Comparison of ENCODE assay signal across 8 mouse cellular contexts in the genomic region with DNA sequence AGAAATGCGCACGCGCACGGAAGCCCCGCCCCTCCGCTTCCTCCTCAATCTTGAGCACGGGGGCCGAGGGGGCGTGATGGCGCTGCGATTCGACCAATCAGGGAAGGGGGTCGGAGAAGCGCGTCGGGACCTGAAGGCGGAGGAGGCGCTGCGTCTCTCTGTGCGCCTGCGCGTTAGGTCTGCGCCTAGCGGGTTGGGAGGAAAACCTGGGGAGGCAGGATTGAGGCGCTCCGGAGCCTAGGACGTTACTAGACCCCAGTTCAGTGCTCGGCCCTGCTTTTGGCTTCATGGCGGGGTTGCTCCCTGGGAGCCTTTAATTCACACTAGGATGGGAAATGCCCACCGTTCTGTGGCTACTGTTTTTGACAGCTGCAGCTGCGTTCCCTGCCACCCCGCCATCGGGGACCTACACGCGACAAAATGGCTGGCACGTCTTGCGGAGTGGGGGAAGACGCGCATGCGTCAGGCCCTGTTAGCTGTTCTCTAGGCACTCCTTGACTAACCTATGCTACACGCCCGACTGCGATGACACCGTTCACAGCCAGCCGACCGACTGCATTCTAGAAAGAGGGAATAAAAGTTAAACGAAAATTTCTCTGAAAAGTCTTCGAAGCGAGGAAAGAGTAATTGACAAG. TPM values are rescaled to one million over a fixed set of nuclear protein-coding genes. Genes with fewer than 3 reads are reported as not detected.
A peak's percentile ranks its signal among the peaks of the same experiment; 100 is the strongest.
DNase-seq lines count a peak whose midpoint lies in the region; ATAC-seq lines count a peak whose summit lies in the region.

No protein-coding gene starts in this region.

- under 1% methylated on average over 49 of the region's 49 CpGs for WGBS in heart, embryonic 14.5 days
- WGBS in liver, embryonic 13.5 days (ENCODE audit: insufficient replicate concordance) = under 1% methylated on average over 49 of the region's 49 CpGs
- WGBS in stomach, embryonic 16.5 days = under 1% methylated on average over 49 of the region's 49 CpGs

- no peaks in the 10 kb centered on the region for H3K9me3 ChIP-seq in heart, embryonic 14.5 days (ENCODE audit: control insufficient read depth, low read length)
- no peaks in the 10 kb centered on the region for H3K9me3 ChIP-seq in liver, embryonic 13.5 days (replicated peaks)
- H3K9me3 ChIP-seq in stomach, embryonic 16.5 days (replicated peaks; ENCODE audit: control insufficient read depth, low read length) = no peaks in the 10 kb centered on the region

- peak overlapping the region; percentile 86 for H3K4me3 ChIP-seq in heart, embryonic 14.5 days (ENCODE audit: control insufficient read depth in 1 of 2, insufficient read depth in 1 of 2, low read depth in 1 of 2, low read length in 2 of 2)
- peak overlapping the region; percentile 85 for H3K4me3 ChIP-seq in liver, embryonic 13.5 days (replicated peaks)
- H3K4me3 ChIP-seq in stomach, embryonic 16.5 days (replicated peaks; ENCODE audit: low read length) = peak overlapping the region; percentile 72

- H3K4me1 ChIP-seq in heart, embryonic 14.5 days (ENCODE audit: control insufficient read depth in 2 of 2, insufficient read depth in 2 of 2, low read length in 2 of 2) = peaks cover 0 to 10% of the 10 kb centered on the region in 2 experiments
- peaks cover 42% of the 10 kb centered on the region for H3K4me1 ChIP-seq in liver, embryonic 13.5 days (replicated peaks)
- H3K4me1 ChIP-seq in stomach, embryonic 16.5 days (ENCODE audit: control insufficient read depth, insufficient read depth, low read length) = peaks cover 6% of the 10 kb centered on the region; the same call in 1 of the 2 replicates

- ATAC-seq in CD4-positive, CD25-positive, alpha-beta regulatory T cell, adult 4 months = peak; percentile 85
- peak; percentile 95 for ATAC-seq in heart, embryonic 14.5 days (ENCODE audit: insufficient number of reproducible peaks, insufficient read depth, low FRiP score, low read depth)
- peak; percentile 95 for ATAC-seq in liver, embryonic 13.5 days (ENCODE audit: low read depth)
- peak; percentile 96 for ATAC-seq in stomach, embryonic 16.5 days (ENCODE audit: insufficient read depth, low FRiP score)

- peak overlapping the region; percentile 100 for H3K27ac ChIP-seq in heart, embryonic 14.5 days (replicated peaks in 1 of 2; ENCODE audit: control insufficient read depth in 1 of 2, insufficient read depth in 1 of 2, low read depth in 2 of 2, low read length in 2 of 2)
- H3K27ac ChIP-seq in liver, embryonic 13.5 days = peak overlapping the region; percentile 89
- H3K27ac ChIP-seq in stomach, embryonic 16.5 days (ENCODE audit: low read length) = peak overlapping the region; percentile 100

- no peaks in the 10 kb centered on the region for H3K36me3 ChIP-seq in heart, embryonic 14.5 days (ENCODE audit: control insufficient read depth, insufficient read depth, low read length)
- no peaks in the 10 kb centered on the region for H3K36me3 ChIP-seq in liver, embryonic 13.5 days
- no peaks in the 10 kb centered on the region for H3K36me3 ChIP-seq in stomach, embryonic 16.5 days (ENCODE audit: control insufficient read depth, insufficient read depth, low read length)

- H3K4me2 ChIP-seq in heart, embryonic 14.5 days (ENCODE audit: low read length) = peak overlapping the region; percentile 71
- H3K4me2 ChIP-seq in liver, embryonic 13.5 days = peak overlapping the region; percentile 80
- H3K4me2 ChIP-seq in stomach, embryonic 16.5 days (ENCODE audit: low read depth, low read length) = peak overlapping the region; percentile 71

- peak; percentile 99 for DNase-seq in c-Kit-negative CD71-positive TER-119-positive erythroid progenitor cells, embryonic 14.5 days (ENCODE audit: low read depth, low spot score)
- DNase-seq in fibroblast of lung, adult 2 months (ENCODE audit: low read depth) = peak; percentile 97
- DNase-seq in kidney, postnatal 14 days = peak; percentile 100
- DNase-seq in liver, embryonic 13.5 days = peak; percentile 100
- DNase-seq in neural tube, embryonic 10.5 days (ENCODE audit: extremely low spot score, low spot score) = peak; percentile 98

- H3K9ac ChIP-seq in heart, embryonic 14.5 days (ENCODE audit: low read length) = peak overlapping the region; percentile 79
- peak overlapping the region; percentile 78 for H3K9ac ChIP-seq in liver, embryonic 13.5 days
- H3K9ac ChIP-seq in stomach, embryonic 16.5 days (ENCODE audit: low read length) = peak overlapping the region; percentile 86

- no peaks in the 10 kb centered on the region for H3K27me3 ChIP-seq in heart, embryonic 14.5 days (ENCODE audit: control insufficient read depth, insufficient read depth, low read length)
- H3K27me3 ChIP-seq in liver, embryonic 13.5 days = no peaks in the 10 kb centered on the region
- H3K27me3 ChIP-seq in stomach, embryonic 16.5 days (ENCODE audit: control insufficient read depth, insufficient read depth, low read length) = no peaks in the 10 kb centered on the region

RNA-seq across cellular contexts. Expression of a gene that starts 0.8 kb away (rescaled TPM):
- 10 to 100 TPM; 26.8 to 29.4 TPM for polyA plus RNA-seq in CD4-positive, CD25-positive, alpha-beta regulatory T cell, adult 4 months (2017; shearing (Covaris generic))
- 19.1 and 22.0 TPM in 2 replicates for polyA plus RNA-seq in heart, embryonic 14.5 days (2014; fragmentation: Nextera tagmentation; extraction: Ambion mirVana)
- 7.9 and 10.1 TPM in 2 replicates for polyA plus RNA-seq in liver, embryonic 13.5 days (2015; fragmentation: Nextera tagmentation; extraction: Ambion mirVana)
- polyA plus RNA-seq in stomach, embryonic 16.5 days (2015; fragmentation: Nextera tagmentation; extraction: Ambion mirVana) = 18.8 and 20.3 TPM in 2 replicates

RNA-seq across cellular contexts. Expression of a gene that starts 36.2 kb away (rescaled TPM):
- polyA plus RNA-seq in CD4-positive, CD25-positive, alpha-beta regulatory T cell, adult 4 months (2017; shearing (Covaris generic)) = 10 to 100 TPM; 49.1 to 56.5 TPM
- polyA plus RNA-seq in heart, embryonic 14.5 days (2014; fragmentation: Nextera tagmentation; extraction: Ambion mirVana) = 29.0 and 33.7 TPM in 2 replicates
- 30.7 and 36.6 TPM in 2 replicates for polyA plus RNA-seq in liver, embryonic 13.5 days (2015; fragmentation: Nextera tagmentation; extraction: Ambion mirVana)
- 41.1 and 44.8 TPM in 2 replicates for polyA plus RNA-seq in stomach, embryonic 16.5 days (2015; fragmentation: Nextera tagmentation; extraction: Ambion mirVana)

RNA-seq across cellular contexts. Expression of a gene that starts 51.9 kb away (rescaled TPM):
- polyA plus RNA-seq in CD4-positive, CD25-positive, alpha-beta regulatory T cell, adult 4 months (2017; shearing (Covaris generic)) = 100 to 1,000 TPM; 296 to 307 TPM
- polyA plus RNA-seq in heart, embryonic 14.5 days (2014; fragmentation: Nextera tagmentation; extraction: Ambion mirVana) = 415 and 468 TPM in 2 replicates
- polyA plus RNA-seq in liver, embryonic 13.5 days (2015; fragmentation: Nextera tagmentation; extraction: Ambion mirVana) = 256 and 257 TPM in 2 replicates
- 290 and 321 TPM in 2 replicates for polyA plus RNA-seq in stomach, embryonic 16.5 days (2015; fragmentation: Nextera tagmentation; extraction: Ambion mirVana)

RNA-seq across cellular contexts. Expression of a gene that starts 59.5 kb away (rescaled TPM):
- 100 to 1,000 TPM in 1 of 2 experiments, 10 to 100 TPM in 1; 88.1 to 108 TPM for polyA plus RNA-seq in CD4-positive, CD25-positive, alpha-beta regulatory T cell, adult 4 months (2017; shearing (Covaris generic))
- polyA plus RNA-seq in heart, embryonic 14.5 days (2014; fragmentation: Nextera tagmentation; extraction: Ambion mirVana) = 38.9 and 41.3 TPM in 2 replicates
- polyA plus RNA-seq in liver, embryonic 13.5 days (2015; fragmentation: Nextera tagmentation; extraction: Ambion mirVana) = 49.4 and 50.4 TPM in 2 replicates
- polyA plus RNA-seq in stomach, embryonic 16.5 days (2015; fragmentation: Nextera tagmentation; extraction: Ambion mirVana) = 48.1 and 52.1 TPM in 2 replicates

Comparison
In these comparisons a context has a peak if more than half of its experiments do, and no peak if none do; other contexts are left out.
1. Peak in every context shown above with its lines: DNase-seq, ATAC-seq, H3K4me3 ChIP-seq and H3K27ac ChIP-seq.